Mouse (Mus musculus) liver, postnatal 0 days (tissue): Measurements from ENCODE around the gene Ralgapa1.

Source experiments
- CTCF ChIP-seq: sonication (generic); IDR thresholded peaks from 2 replicates; pipeline ENCODE4 v1.5.1; 2016; ENCODE audit warnings: antibody characterized with exemption, low read depth
- EP300 ChIP-seq: IDR thresholded peaks from 2 replicates; pipeline ENCODE4 v1.6.1; 2016; ENCODE audit warnings: antibody characterized with exemption, low read depth, mild to moderate bottlenecking

GRCm38 (mm10) chr12:55816488-55816887, 4.5 kb downstream of the Ralgapa1 start:
- TF ChIP-seq CTCF (no peak), EP300 (no peak)
